Mouse (Mus musculus) C2C12 (cell line): Measurements from ENCODE around the gene Kcnh1. TPM values are rescaled to one million over a fixed set of nuclear protein-coding genes. Genes with fewer than 3 reads are reported as not detected.

ENCODE experiments used
- H3K27me3 ChIP-seq: one replicate; pipeline ENCODE4 v1.6.1; 2011; ENCODE audit not compliant: control insufficient read depth, insufficient read depth, insufficient read length
- H3K36me3 ChIP-seq: one replicate; pipeline ENCODE4 v1.6.1; 2011; ENCODE audit not compliant: control insufficient read depth, insufficient read depth
- H3K4me3 ChIP-seq: one replicate; pipeline ENCODE4 v1.5.1; 2011; ENCODE audit warnings: mild to moderate bottlenecking, control low read depth; ENCODE audit not compliant: poor library complexity, insufficient read depth, severe bottlenecking
- H3K79me2 ChIP-seq: one replicate; pipeline ENCODE4 v1.6.1; 2011; ENCODE audit not compliant: control insufficient read depth, insufficient read depth
- H3K79me3 ChIP-seq: one replicate; pipeline ENCODE4 v1.6.1; 2011; ENCODE audit warnings: low read depth, control low read depth
- H3ac ChIP-seq: one replicate; pipeline ENCODE3; 2011; ENCODE audit warnings: low read depth; ENCODE audit not compliant: control insufficient read depth, insufficient read length
- CEBPB ChIP-seq: IDR thresholded peaks from one replicate; pipeline ENCODE4 v1.6.1; 2011; ENCODE audit warnings: low read depth, mild to moderate bottlenecking, control low read depth, moderate library complexity
- CTCF ChIP-seq: IDR thresholded peaks from one replicate; pipeline ENCODE4 v1.5.1; 2011; ENCODE audit not compliant: control insufficient read depth, insufficient read depth, insufficient read length
- FOSL1 ChIP-seq: IDR thresholded peaks from one replicate; pipeline ENCODE4 v1.8.0; 2011; ENCODE audit warnings: mild to moderate bottlenecking, low read length; ENCODE audit not compliant: poor library complexity, insufficient read depth, severe bottlenecking
- MAX ChIP-seq: IDR thresholded peaks from one replicate; pipeline ENCODE4 v1.6.1; 2011; ENCODE audit warnings: mild to moderate bottlenecking, control low read depth
- MYOD1 ChIP-seq: IDR thresholded peaks from one replicate; pipeline ENCODE4 v1.6.1; 2011; ENCODE audit warnings: low read depth; ENCODE audit not compliant: control insufficient read depth, insufficient read length
- MYOG ChIP-seq: IDR thresholded peaks from one replicate; pipeline ENCODE4 v1.6.1; 2011; ENCODE audit not compliant: control insufficient read depth, insufficient read length; ENCODE audit errors: extremely low read depth
- USF1 ChIP-seq: IDR thresholded peaks from one replicate; pipeline ENCODE4 v1.6.1; 2011; ENCODE audit warnings: low read depth, mild to moderate bottlenecking, control low read depth, moderate library complexity
- polyA plus RNA-seq: library from polyadenylated mRNA; unstranded; fragments of >200 nt; fragmentation: generic; extraction: Trizol; gene quantifications from one replicate; pipeline ENCODE4 v1.2.1, GENCODE M21; 2012; ENCODE audit warnings: missing spikeins

Gene Kcnh1
- polyA plus RNA-seq, 1 experiment, result 0.04 TPM

DNA sequence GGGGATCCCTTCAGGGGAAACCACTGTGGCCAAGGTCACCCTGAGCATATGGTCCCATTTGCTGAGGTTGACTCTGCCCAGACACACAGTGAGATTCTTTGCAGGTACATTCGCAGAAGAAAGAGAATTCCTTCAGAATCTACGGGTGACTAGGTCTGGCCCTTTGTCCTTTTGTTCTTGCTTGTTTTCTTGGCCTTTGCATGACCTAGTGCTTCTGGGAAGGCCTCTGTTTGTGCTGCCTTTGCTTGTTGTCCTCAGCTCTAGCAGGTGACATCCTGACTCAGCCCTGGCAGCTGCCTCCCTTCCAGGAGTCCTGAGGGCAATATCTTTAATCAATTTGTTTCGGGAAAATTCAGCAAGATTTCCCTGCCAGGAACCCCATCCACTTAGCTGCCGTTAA is 264.4 kb downstream of the Kcnh1 start:
- TF ChIP-seq MYOD1 (no peak), MAX (no peak), CEBPB (no peak), CTCF (no peak), MYOG (no peak), FOSL1 (no peak), USF1 (no peak)
- H3K4me3 ChIP-seq, result no peak overlapping the region
- H3K27me3 ChIP-seq, result no peaks in the 10 kb centered on the region
- no peaks in the 10 kb centered on the region for H3K79me3 ChIP-seq
- H3K36me3 ChIP-seq, result no peaks in the 10 kb centered on the region
- H3K79me2 ChIP-seq, result no peaks in the 10 kb centered on the region
- H3ac ChIP-seq, result no peak overlapping the region

- Histone ChIP-seq H3K4me3 (no peak overlapping the region), H3K79me3 (no peaks in the 10 kb centered on the region)
These were observed 266.5 kb downstream of the Kcnh1 start for GRCm38 (mm10) chr1:192457037-192457436.

GRCm38 (mm10) chr1:192457526-192458206 is 267.1 kb downstream of the Kcnh1 start:
- no peaks in the 10 kb centered on the region for H3K27me3 ChIP-seq
- H3K36me3 ChIP-seq, result no peaks in the 10 kb centered on the region
- no peaks in the 10 kb centered on the region for H3K79me3 ChIP-seq
- no peaks in the 10 kb centered on the region for H3K79me2 ChIP-seq
- no peak overlapping the region for H3ac ChIP-seq
- no peak overlapping the region for H3K4me3 ChIP-seq
- no peak for TF ChIP-seq CTCF
- no peak for TF ChIP-seq FOSL1
- TF ChIP-seq MAX, result no peak
- no peak for TF ChIP-seq CEBPB
- TF ChIP-seq MYOD1, result no peak
- no peak for TF ChIP-seq MYOG
- no peak for TF ChIP-seq USF1

More at GRCm38 (mm10) chr1:192457037-192457436, 266.5 kb downstream of the Kcnh1 start:
- Histone ChIP-seq H3K36me3 (no peaks in the 10 kb centered on the region), H3K79me2 (no peaks in the 10 kb centered on the region), H3ac (no peak overlapping the region), H3K27me3 (no peaks in the 10 kb centered on the region)
- no peak for TF ChIP-seq USF1
- no peak for TF ChIP-seq CTCF

DNA sequence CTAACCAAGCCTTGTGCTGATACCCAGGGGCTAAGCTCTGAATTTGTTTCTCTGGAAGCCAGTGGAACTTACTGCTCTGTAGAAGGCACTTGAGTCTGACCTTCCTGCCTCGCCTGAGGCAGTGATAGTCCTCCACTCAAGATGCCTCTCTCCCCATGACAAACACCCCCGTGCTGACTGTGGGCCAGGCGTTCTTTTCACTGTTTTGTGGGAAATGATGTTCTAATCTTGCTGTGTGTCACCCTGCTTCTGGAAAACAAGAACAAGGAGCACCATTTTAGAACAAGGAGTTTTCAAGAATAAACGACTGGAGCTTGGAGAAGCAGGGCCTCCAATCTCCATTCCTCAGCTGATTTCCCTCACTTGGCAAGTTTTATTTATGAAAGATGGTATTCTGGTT is 273.2 kb downstream of the Kcnh1 start:
- Histone ChIP-seq H3K79me3 (no peaks in the 10 kb centered on the region), H3K27me3 (no peaks in the 10 kb centered on the region), H3ac (no peak overlapping the region), H3K36me3 (no peaks in the 10 kb centered on the region), H3K4me3 (no peak overlapping the region), H3K79me2 (no peaks in the 10 kb centered on the region)
- no peak for TF ChIP-seq FOSL1
- TF ChIP-seq MAX, result no peak
- no peak for TF ChIP-seq MYOG
- TF ChIP-seq USF1, result no peak
- TF ChIP-seq MYOD1, result no peak

DNA sequence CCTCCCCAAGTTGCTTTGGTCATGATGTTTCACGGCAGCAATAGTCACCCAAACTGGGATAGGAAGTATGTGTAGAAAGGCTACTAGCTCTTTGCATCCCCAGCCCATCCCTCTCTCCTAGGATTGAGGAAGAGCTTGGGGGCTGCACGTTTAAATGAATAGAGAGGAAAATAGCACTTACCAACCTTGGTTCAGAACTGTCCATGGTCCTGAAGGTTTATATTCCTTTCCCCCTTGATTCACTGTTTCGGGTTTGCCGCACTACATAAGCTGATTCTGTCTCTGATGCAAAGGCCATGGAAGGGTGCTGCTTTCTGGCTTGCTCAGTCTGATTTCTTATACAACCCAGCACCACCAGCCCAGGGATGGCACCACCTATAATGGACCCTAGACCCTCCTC is 281.8 kb downstream of the Kcnh1 start:
- TF ChIP-seq MYOD1 (no peak), USF1 (no peak), MAX (no peak), FOSL1 (no peak), MYOG (no peak), CEBPB (no peak)
- H3K4me3 ChIP-seq, result no peak overlapping the region
- H3K79me2 ChIP-seq, result no peaks in the 10 kb centered on the region
- no peaks in the 10 kb centered on the region for H3K79me3 ChIP-seq
- no peak overlapping the region for H3ac ChIP-seq
- H3K36me3 ChIP-seq, result no peaks in the 10 kb centered on the region
- H3K27me3 ChIP-seq, result no peaks in the 10 kb centered on the region

GRCm38 (mm10) chr1:192473134-192473533 is 282.6 kb downstream of the Kcnh1 start:
- TF ChIP-seq CTCF (no peak), FOSL1 (no peak), MAX (no peak), MYOD1 (no peak), USF1 (no peak), MYOG (no peak), CEBPB (no peak)
- Histone ChIP-seq H3K79me3 (no peaks in the 10 kb centered on the region), H3K27me3 (no peaks in the 10 kb centered on the region), H3K36me3 (no peaks in the 10 kb centered on the region), H3K4me3 (no peak overlapping the region), H3ac (no peak overlapping the region), H3K79me2 (no peaks in the 10 kb centered on the region)
